Mouse (Mus musculus): ENCODE results near the gene Kxd1. TPM values are rescaled to one million over a fixed set of nuclear protein-coding genes. Genes with fewer than 3 reads are reported as not detected.

Gene Kxd1
- total and polyA plus RNA-seq, 2 experiments from 2014 or later: 48.7 to 53.8 TPM

- no peaks in the 10 kb centered on the region for H3K27me3 ChIP-seq (ENCODE audit: insufficient read depth, low read length)
- no peak overlapping the region for H3K9ac ChIP-seq (replicated peaks; ENCODE audit: low read length)
- H3K4me2 ChIP-seq (ENCODE audit: low read depth, low read length): no peak overlapping the region
- peak; percentile 47 for TF ChIP-seq CTCF (IDR thresholded peaks at IDR 0.05; ENCODE audit: low read depth)
- DNase-seq (ENCODE audit: low spot score) (peak; percentile 43), ATAC-seq (peak; percentile 55)
- peaks cover 8% of the 10 kb centered on the region; the same call in 1 of the 2 replicates for H3K4me1 ChIP-seq (ENCODE audit: insufficient read depth, low read length)
- H3K36me3 ChIP-seq (ENCODE audit: insufficient read depth, low read length): no peaks in the 10 kb centered on the region; the same call in 1 of the 2 replicates
- 48% methylated on average over 2 of the region's 2 CpGs for WGBS
- no peak overlapping the region for H3K4me3 ChIP-seq (ENCODE audit: low read length)
- H3K27ac ChIP-seq: no peak overlapping the region
- H3K9me3 ChIP-seq (ENCODE audit: low read length): no peaks in the 10 kb centered on the region
Measured at GRCm38 (mm10) chr8:70560096-70560495, 32.3 kb upstream of the Kxd1 start.

DNA sequence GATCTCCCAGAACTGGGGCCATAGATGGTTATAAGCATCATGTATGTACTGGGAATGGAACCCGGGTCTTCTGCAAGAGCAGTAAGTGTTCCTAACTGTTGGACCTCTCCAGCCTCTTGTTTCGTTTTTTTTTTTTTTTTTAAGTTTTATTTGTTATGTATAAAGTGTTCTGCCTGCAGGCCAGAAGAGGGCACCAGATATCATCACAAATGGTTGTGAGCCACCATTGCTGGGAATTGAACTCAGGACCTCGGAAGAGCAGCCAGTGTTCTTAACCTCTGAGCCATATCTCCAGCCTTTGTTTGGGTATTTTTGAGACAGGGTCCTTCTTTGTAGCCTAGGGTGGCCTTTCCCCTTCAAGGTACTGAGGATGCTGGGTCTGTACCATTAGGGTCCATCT lies 31.2 kb upstream of the Kxd1 start:
- Histone ChIP-seq H3K27me3 (ENCODE audit: insufficient read depth, low read length) (no peaks in the 10 kb centered on the region), H3K9ac (replicated peaks; ENCODE audit: low read length) (no peak overlapping the region), H3K4me1 (ENCODE audit: insufficient read depth, low read length) (peaks cover 4% of the 10 kb centered on the region), H3K27ac (no peak overlapping the region), H3K4me3 (ENCODE audit: low read length) (no peak overlapping the region), H3K36me3 (ENCODE audit: insufficient read depth, low read length) (no peaks in the 10 kb centered on the region; the same call in 1 of the 2 replicates), H3K4me2 (ENCODE audit: low read depth, low read length) (no peak overlapping the region), H3K9me3 (ENCODE audit: low read length) (no peaks in the 10 kb centered on the region)
- WGBS: 76% methylated on average over 3 of the region's 3 CpGs
- peak; percentile 29 for TF ChIP-seq CTCF (IDR thresholded peaks at IDR 0.05; ENCODE audit: low read depth)
- ATAC-seq: no peak
- DNase-seq (ENCODE audit: low spot score): no peak

GRCm38 (mm10) chr8:70558334-70558733 lies 30.6 kb upstream of the Kxd1 start:
- no peak overlapping the region for H3K4me3 ChIP-seq (ENCODE audit: low read length)
- peaks cover 11% of the 10 kb centered on the region for H3K4me1 ChIP-seq (ENCODE audit: insufficient read depth, low read length)
- no peak overlapping the region for H3K27ac ChIP-seq
- no peak for ATAC-seq
- 59% methylated on average over 4 of the region's 4 CpGs for WGBS
- no peaks in the 10 kb centered on the region for H3K9me3 ChIP-seq (ENCODE audit: low read length)
- no peak; the same call in 1 of the 2 replicates for TF ChIP-seq CTCF (IDR thresholded peaks at IDR 0.05; ENCODE audit: low read depth)
- H3K27me3 ChIP-seq (ENCODE audit: insufficient read depth, low read length): no peaks in the 10 kb centered on the region
- no peak overlapping the region for H3K4me2 ChIP-seq (ENCODE audit: low read depth, low read length)
- no peak overlapping the region for H3K9ac ChIP-seq (replicated peaks; ENCODE audit: low read length)
- no peak for DNase-seq (ENCODE audit: low spot score)
- no peaks in the 10 kb centered on the region; the same call in 1 of the 2 replicates for H3K36me3 ChIP-seq (ENCODE audit: insufficient read depth, low read length)

- Histone ChIP-seq H3K9ac (replicated peaks; ENCODE audit: low read length) (no peak overlapping the region), H3K9me3 (ENCODE audit: low read length) (no peaks in the 10 kb centered on the region), H3K36me3 (ENCODE audit: insufficient read depth, low read length) (no peaks in the 10 kb centered on the region), H3K27me3 (ENCODE audit: insufficient read depth, low read length) (no peaks in the 10 kb centered on the region), H3K4me3 (ENCODE audit: low read length) (no peak overlapping the region), H3K4me1 (ENCODE audit: insufficient read depth, low read length) (peaks cover 16% of the 10 kb centered on the region), H3K27ac (no peak overlapping the region), H3K4me2 (ENCODE audit: low read depth, low read length) (no peak overlapping the region)
- TF ChIP-seq CTCF (IDR thresholded peaks at IDR 0.05; ENCODE audit: low read depth): no peak
- no peak for DNase-seq (ENCODE audit: low spot score)
- WGBS: 91% methylated on average over 4 of the region's 4 CpGs
- no peak for ATAC-seq
Measured at GRCm38 (mm10) chr8:70555079-70555747, 27.5 kb upstream of the Kxd1 start.

GRCm38 (mm10) chr8:70553740-70554139 lies 26.0 kb upstream of the Kxd1 start:
- no peak for TF ChIP-seq CTCF (IDR thresholded peaks at IDR 0.05; ENCODE audit: low read depth)
- no peaks in the 10 kb centered on the region for H3K27me3 ChIP-seq (ENCODE audit: insufficient read depth, low read length)
- no peak overlapping the region for H3K9ac ChIP-seq (replicated peaks; ENCODE audit: low read length)
- DNase-seq (ENCODE audit: low spot score): peak; percentile 66
- peak overlapping the region; percentile 28 for H3K27ac ChIP-seq
- no peaks in the 10 kb centered on the region for H3K36me3 ChIP-seq (ENCODE audit: insufficient read depth, low read length)
- no peak overlapping the region for H3K4me3 ChIP-seq (ENCODE audit: low read length)
- ATAC-seq: peak; percentile 34; the same call in 1 of the 2 replicates
- no peaks in the 10 kb centered on the region for H3K9me3 ChIP-seq (ENCODE audit: low read length)
- no peak overlapping the region for H3K4me2 ChIP-seq (ENCODE audit: low read depth, low read length)
- peaks cover 16% of the 10 kb centered on the region for H3K4me1 ChIP-seq (ENCODE audit: insufficient read depth, low read length)

- H3K4me1 ChIP-seq (ENCODE audit: insufficient read depth, low read length): peaks cover 16% of the 10 kb centered on the region
- no peak overlapping the region for H3K9ac ChIP-seq (replicated peaks; ENCODE audit: low read length)
- no peaks in the 10 kb centered on the region for H3K36me3 ChIP-seq (ENCODE audit: insufficient read depth, low read length)
- TF ChIP-seq CTCF (IDR thresholded peaks at IDR 0.05; ENCODE audit: low read depth): no peak
- no peak overlapping the region for H3K4me2 ChIP-seq (ENCODE audit: low read depth, low read length)
- WGBS: 40% methylated on average over 1 of the region's 1 CpGs
- H3K27ac ChIP-seq: no peak overlapping the region
- no peaks in the 10 kb centered on the region for H3K9me3 ChIP-seq (ENCODE audit: low read length)
- ATAC-seq (no peak), DNase-seq (ENCODE audit: low spot score) (no peak)
- no peak overlapping the region for H3K4me3 ChIP-seq (ENCODE audit: low read length)
- H3K27me3 ChIP-seq (ENCODE audit: insufficient read depth, low read length): no peaks in the 10 kb centered on the region
Measured at GRCm38 (mm10) chr8:70552836-70553235, 25.1 kb upstream of the Kxd1 start.

DNA sequence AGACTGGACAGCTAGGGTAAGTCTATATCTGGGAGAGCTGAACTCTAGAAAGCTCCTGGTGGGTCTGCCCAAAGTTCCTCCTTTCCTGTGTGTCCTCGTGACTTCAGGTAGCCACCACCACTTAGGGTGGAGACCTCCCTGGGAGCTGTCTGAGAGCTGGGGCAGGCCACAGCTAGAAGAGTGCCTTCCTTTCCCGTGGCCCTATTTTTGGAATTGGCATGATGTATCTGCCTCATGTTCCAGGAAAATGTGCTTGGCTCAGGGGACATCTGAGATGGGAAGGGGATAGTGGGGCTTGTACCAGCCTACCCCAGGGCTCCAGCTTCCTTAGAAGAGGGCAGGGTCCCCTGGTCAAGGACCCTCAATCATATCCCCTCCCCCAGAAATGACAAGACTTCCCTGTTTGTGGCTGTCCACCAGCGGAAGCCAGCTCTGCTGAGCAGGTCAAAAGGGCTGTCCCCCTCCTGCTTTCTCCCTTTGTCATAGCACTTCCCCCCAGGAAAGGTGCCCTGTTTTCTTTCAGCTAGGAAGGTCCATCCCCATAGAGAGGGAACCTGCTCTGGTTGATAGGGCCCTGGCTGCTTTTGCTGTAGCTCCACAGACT lies 23.9 kb upstream of the Kxd1 start:
- H3K9me3 ChIP-seq (ENCODE audit: low read length): no peaks in the 10 kb centered on the region
- no peaks in the 10 kb centered on the region for H3K36me3 ChIP-seq (ENCODE audit: insufficient read depth, low read length)
- ATAC-seq: no peak
- H3K27me3 ChIP-seq (ENCODE audit: insufficient read depth, low read length): no peaks in the 10 kb centered on the region
- no peak overlapping the region for H3K9ac ChIP-seq (replicated peaks; ENCODE audit: low read length)
- H3K4me3 ChIP-seq (ENCODE audit: low read length): no peak overlapping the region
- peaks cover 16% of the 10 kb centered on the region for H3K4me1 ChIP-seq (ENCODE audit: insufficient read depth, low read length)
- no peak for DNase-seq (ENCODE audit: low spot score)
- WGBS: 74% methylated on average over 3 of the region's 3 CpGs
- H3K27ac ChIP-seq: no peak overlapping the region
- H3K4me2 ChIP-seq (ENCODE audit: low read depth, low read length): no peak overlapping the region
- TF ChIP-seq CTCF (IDR thresholded peaks at IDR 0.05; ENCODE audit: low read depth): no peak
